Mouse (Mus musculus): ENCODE data around the gene Syne2.

DNA sequence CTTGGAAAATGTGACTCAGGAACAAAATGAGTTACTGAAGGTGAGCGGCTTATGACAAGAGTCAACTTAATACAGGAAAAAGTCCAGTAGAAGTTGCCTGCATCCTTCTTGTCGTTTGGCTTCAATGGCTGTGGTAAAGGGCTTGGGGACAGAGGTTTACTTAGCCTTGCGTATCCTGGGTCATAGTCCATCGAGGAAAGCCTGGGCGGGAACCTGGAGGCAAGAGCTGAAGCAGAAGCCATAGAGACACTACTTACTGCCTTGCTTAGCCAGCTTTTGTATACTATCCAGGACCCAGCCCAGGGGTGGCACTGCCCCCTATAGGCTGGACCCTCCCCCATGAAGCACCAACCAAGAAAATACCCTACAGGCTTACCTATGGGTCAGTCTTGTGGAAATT, 179.6 kb downstream of the Syne2 start:
- TF ChIP-seq MAFK (IDR thresholded peaks at IDR 0.05; ENCODE audit: insufficient read depth, low read depth, low read length) (no peak), ZC3H11A (IDR thresholded peaks at IDR 0.05; ENCODE audit: borderline replicate concordance, low read depth, low read length) (no peak), HCFC1 (IDR thresholded peaks at IDR 0.05; ENCODE audit: borderline replicate concordance, insufficient read depth, low read length) (no peak), CHD2 (IDR thresholded peaks at IDR 0.05; ENCODE audit: low read depth, low read length) (no peak)

Measured in ES-E14 (cell line).